Mouse (Mus musculus): Measurements from ENCODE around the gene Ankrd22. TPM values are rescaled to one million over a fixed set of nuclear protein-coding genes. Genes with fewer than 3 reads are reported as not detected.

The Ankrd22 gene
- total RNA-seq, 2 experiments from 2014 or later = not detected

DNA sequence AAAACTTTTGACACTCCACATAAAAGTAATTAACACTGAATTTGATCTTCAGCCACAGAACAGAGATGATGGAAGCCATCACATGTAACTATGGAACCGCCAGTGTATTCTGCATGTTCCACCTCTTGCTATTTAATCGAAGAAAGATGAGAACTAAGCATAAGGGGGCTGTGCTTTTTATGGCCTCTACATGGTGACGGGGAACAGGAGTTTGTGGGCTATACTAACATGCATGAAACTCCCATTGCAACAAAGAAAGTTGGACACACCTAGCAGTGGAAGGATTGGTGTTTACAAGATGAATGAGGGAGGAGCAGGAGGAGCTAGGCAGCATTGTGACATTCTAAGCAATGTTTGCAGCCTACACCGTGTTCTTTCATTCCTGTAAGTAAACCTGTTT is 65.2 kb downstream of the Ankrd22 start, which contains the start of gene Lipm:
Gene Lipm (plus strand): TSS at position 301 of the 400 bp plus-strand sequence.
- intact Hi-C loops (cut with DNase I) = no loop called here
- no peak for DNase-seq

DNA sequence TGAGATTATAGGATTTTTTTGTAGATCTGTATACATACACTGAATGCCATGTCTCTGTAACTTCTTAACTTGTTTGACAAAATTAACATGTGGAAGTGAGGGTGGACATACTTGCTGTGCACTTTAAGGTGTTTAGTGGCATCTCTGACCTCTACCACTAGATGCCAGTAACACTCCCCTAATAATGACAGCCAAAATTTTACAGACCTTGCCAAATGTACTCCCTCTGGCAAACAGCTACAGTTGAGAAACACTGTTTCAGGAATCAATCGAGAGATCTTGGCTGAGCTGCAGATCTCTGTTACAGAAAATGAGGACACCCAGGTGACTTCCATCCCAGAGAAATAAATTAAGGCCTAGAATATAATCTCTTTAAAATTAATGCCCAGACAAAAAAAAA is 69.6 kb downstream of the Ankrd22 start:
- no peak for DNase-seq
- intact Hi-C loops (cut with DNase I) = no loop called here

DNA sequence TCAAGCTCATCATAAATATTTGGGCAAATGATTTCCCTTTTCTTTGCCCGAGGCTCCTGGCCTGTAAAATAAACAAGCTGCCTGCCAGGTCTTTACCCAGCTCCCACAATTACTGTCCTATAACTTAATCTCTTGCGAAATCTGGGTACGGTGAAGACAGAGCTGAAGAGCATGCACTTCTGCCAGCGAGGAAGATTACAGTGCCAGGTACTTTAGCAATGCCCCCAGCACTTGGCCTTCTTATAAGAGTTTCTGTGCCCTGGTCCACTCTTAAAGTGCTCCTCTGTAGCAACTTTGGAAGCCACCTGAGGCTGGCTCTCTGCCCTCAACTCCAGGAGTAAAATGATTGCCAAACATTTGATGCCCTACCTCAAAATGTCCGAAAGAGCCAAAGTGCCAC is 70.5 kb downstream of the Ankrd22 start:
- intact Hi-C loops (cut with DNase I) = no loop called here
- no peak for DNase-seq

DNA sequence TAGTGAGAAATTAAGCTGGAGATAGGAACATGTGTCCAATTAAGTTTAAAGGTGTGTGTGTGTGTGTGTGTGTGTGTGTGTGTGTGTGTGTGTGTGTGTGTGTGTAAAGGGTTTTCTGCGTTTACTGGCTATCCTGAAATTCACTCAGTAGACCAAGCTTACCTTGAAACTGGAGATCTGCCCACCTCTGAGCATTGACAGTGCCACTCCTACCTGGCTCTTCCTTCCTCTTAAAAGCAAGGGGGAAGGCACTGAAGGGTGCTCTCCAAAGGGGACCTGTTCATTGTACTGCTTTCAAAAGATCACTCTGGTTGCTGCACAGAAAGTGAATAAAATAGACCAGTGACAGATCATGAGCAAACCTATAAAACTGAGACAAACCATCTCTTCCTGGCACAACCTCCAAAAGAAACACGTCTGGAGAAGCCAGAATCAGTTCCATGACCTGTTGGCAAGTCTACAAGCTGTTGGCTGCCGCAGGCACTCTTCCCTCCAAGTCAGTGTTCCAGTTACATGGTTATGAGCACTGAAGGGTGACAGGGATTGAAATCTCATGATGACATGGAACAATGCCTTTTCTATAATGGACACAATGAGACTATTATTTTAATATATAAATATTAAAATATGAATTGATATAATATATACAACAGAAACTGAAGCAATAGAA is 76.7 kb downstream of the Ankrd22 start:
- intact Hi-C loops (cut with DNase I) = no loop called here
- DNase-seq = no peak

DNA sequence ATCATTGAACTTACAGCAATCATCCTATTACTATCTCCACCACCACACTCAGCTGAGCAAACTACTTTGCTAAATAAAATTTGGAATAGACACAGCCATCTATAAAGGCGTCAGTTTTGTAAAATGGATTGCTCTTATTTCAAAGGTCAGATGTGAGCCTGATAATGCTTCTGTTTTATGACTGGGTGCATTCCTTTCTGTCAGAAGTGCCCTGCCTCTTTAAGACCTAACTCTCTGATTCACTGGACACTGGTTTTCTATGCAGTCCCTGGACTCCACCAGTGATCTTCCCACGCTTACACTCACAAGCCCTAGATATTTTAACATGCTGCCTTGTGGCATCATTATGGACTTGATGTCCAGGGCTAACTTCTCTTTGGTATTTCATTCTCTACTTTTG is 87.7 kb downstream of the Ankrd22 start:
- DNase-seq = no peak
- intact Hi-C loops (cut with DNase I) = no loop called here

DNA sequence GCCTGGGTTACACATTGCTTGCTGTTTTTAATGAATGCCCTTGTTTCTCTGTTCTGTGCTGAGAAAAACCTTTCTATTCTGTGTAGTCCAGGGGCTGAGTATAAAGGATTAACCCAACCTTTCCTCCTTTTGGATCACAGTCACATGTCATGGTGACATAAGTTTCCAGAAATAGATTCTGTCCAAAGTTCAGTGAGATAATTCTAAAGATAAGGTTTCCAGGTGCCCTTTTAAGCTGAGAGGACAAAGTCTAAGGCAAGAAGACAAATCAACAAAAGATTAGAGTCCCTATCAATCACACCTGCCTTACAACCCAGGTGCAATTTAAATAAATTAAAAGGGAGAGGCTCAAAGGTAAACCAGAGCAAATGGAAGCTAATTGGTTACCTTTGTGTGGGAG is 91.6 kb downstream of the Ankrd22 start:
- DNase-seq = no peak
- intact Hi-C loops (cut with DNase I) = no loop called here

Other genes starting within 250 kb of the Ankrd22 start
- not detected for gene Lipf, start 204.9 kb downstream of the Ankrd22 start, total RNA-seq (2021)
- gene Lipk, start 157.8 kb downstream of the Ankrd22 start, total RNA-seq (2021) = not detected
- gene Lipn, start 98.7 kb downstream of the Ankrd22 start, total RNA-seq (2021) = not detected
- gene Lipm, start 65.1 kb downstream of the Ankrd22 start, total RNA-seq (2021) = not detected
- gene Stambpl1, start 26.2 kb upstream of the Ankrd22 start, total RNA-seq (2021) = 1 to 10 TPM; 4.9 to 6.9 TPM
- gene Acta2, start 89.5 kb upstream of the Ankrd22 start, total RNA-seq (2021) = 100 to 1,000 TPM; 522 to 615 TPM
- 10 to 100 TPM in 1 of 2 experiments, 1 to 10 TPM in 1; 5.4 to 10.6 TPM for gene Fas, start 124.6 kb upstream of the Ankrd22 start, total RNA-seq (2021)